9 mouse cellular contexts compared by ENCODE assay signal in genomic region chr14:115070534-115070933, GRCm38 (mm10). TPM values are rescaled to one million over a fixed set of nuclear protein-coding genes. Genes with fewer than 3 reads are reported as not detected.
A peak's percentile ranks its signal among the peaks of the same experiment; 100 is the strongest.
DNase-seq lines count a peak whose midpoint lies in the region; ATAC-seq and TF ChIP-seq lines count a peak whose summit lies in the region.
"Had no signal": no experiment of that assay in that cellular context is flagged by ENCODE, and none has a peak within 500 bp of the region (broad histone marks: within the 10 kb centered on the region; RNA-seq: fewer than 3 reads in every experiment).

No protein-coding gene starts in this region.

- TF ChIP-seq POLR2A in limb, embryonic 14.5 days (IDR thresholded peaks at IDR 0.05; ENCODE audit: borderline replicate concordance, extremely low read depth, insufficient read depth, insufficient read length), result no peak

- H3K27me3 ChIP-seq in embryonic facial prominence, embryonic 10.5 days (replicated peaks; ENCODE audit: low read depth, poor library complexity, severe bottlenecking), result no peaks in the 10 kb centered on the region
- no peaks in the 10 kb centered on the region for H3K27me3 ChIP-seq in limb, embryonic 14.5 days (ENCODE audit: control insufficient read depth, insufficient read depth, low read length)
- H3K27me3 ChIP-seq in heart, embryonic 12.5 days (replicated peaks), result no peaks in the 10 kb centered on the region

- H3K36me3 ChIP-seq in embryonic facial prominence, embryonic 10.5 days (replicated peaks), result no peaks in the 10 kb centered on the region
- H3K36me3 ChIP-seq in limb, embryonic 14.5 days (ENCODE audit: control insufficient read depth, insufficient read depth, low read length), result no peaks in the 10 kb centered on the region
- no peaks in the 10 kb centered on the region for H3K36me3 ChIP-seq in heart, embryonic 12.5 days

- no peak overlapping the region for H3K4me2 ChIP-seq in limb, embryonic 14.5 days (replicated peaks; ENCODE audit: low read depth, low read length, severe bottlenecking)
- no peak overlapping the region for H3K4me2 ChIP-seq in heart, embryonic 12.5 days

- no peak overlapping the region for H3K27ac ChIP-seq in embryonic facial prominence, embryonic 10.5 days (replicated peaks)
- no peak overlapping the region for H3K27ac ChIP-seq in limb, embryonic 14.5 days (replicated peaks; ENCODE audit: low read depth, low read length)
- no peak overlapping the region for H3K27ac ChIP-seq in heart, embryonic 12.5 days (ENCODE audit: poor library complexity, severe bottlenecking)

- 41% methylated on average over 6 of the region's 6 CpGs for WGBS in embryonic facial prominence, embryonic 10.5 days
- 35% methylated on average over 6 of the region's 6 CpGs for WGBS in limb, embryonic 14.5 days
- 40% methylated on average over 6 of the region's 6 CpGs for WGBS in heart, embryonic 12.5 days

- no peaks in the 10 kb centered on the region for H3K9me3 ChIP-seq in embryonic facial prominence, embryonic 10.5 days
- no peaks in the 10 kb centered on the region for H3K9me3 ChIP-seq in limb, embryonic 14.5 days (ENCODE audit: control insufficient read depth, low read length)
- no peaks in the 10 kb centered on the region for H3K9me3 ChIP-seq in heart, embryonic 12.5 days (replicated peaks)

- peak; percentile 10 for DNase-seq in cerebellum, adult 18-20 months
- no peak for DNase-seq in cerebellum, adult 9-11 months
- DNase-seq in 416B (ENCODE audit: low read depth), result peak; percentile 19
- peak; percentile 32 for DNase-seq in embryonic facial prominence, embryonic 10.5 days (ENCODE audit: low spot score)
- peak; percentile 12 to 49 for DNase-seq in kidney, adult 8-10 months
- peak; percentile 29 for DNase-seq in limb, embryonic 14.5 days (ENCODE audit: low spot score)
- DNase-seq in right cerebral cortex, postnatal 4 days, result peak; percentile 47

- no peak overlapping the region for H3K9ac ChIP-seq in limb, embryonic 14.5 days (ENCODE audit: low read depth, low read length, severe bottlenecking)
- H3K9ac ChIP-seq in heart, embryonic 12.5 days, result no peak overlapping the region

- no peaks in the 10 kb centered on the region; the same call in 1 of the 2 replicates for H3K4me1 ChIP-seq in embryonic facial prominence, embryonic 10.5 days
- H3K4me1 ChIP-seq in limb, embryonic 14.5 days (ENCODE audit: control insufficient read depth, insufficient read depth, low read length), result no peaks in the 10 kb centered on the region
- H3K4me1 ChIP-seq in heart, embryonic 12.5 days (replicated peaks), result no peaks in the 10 kb centered on the region

- H3K4me3 ChIP-seq in embryonic facial prominence, embryonic 10.5 days, result no peak overlapping the region
- no peak overlapping the region for H3K4me3 ChIP-seq in limb, embryonic 14.5 days (replicated peaks; ENCODE audit: low read length)
- no peak overlapping the region for H3K4me3 ChIP-seq in heart, embryonic 12.5 days
- H3K4me3 ChIP-seq: erythroblast, embryonic 14.5 days had no signal

- ATAC-seq in limb, embryonic 14.5 days (ENCODE audit: low FRiP score, low read depth), result no peak
- ATAC-seq in heart, embryonic 12.5 days (ENCODE audit: insufficient number of reproducible peaks, low FRiP score), result no peak

RNA-seq across cellular contexts. Expression of gene Gpc5, which starts 21.5 kb away (rescaled TPM):
- polyA plus RNA-seq in embryonic facial prominence, embryonic 10.5 days (2016; fragmentation: Nextera tagmentation; extraction: Ambion mirVana), result 1.5 and 1.6 TPM in 2 replicates
- polyA plus RNA-seq in limb, embryonic 14.5 days (2012; rRNA removed), result 0.78 and 1.1 TPM in 2 replicates
- 1.4 and 1.8 TPM in 2 replicates for polyA plus RNA-seq in limb, embryonic 14.5 days (2014; fragmentation: Nextera tagmentation; extraction: Ambion mirVana)
- polyA plus RNA-seq in heart, embryonic 12.5 days (2016; fragmentation: Nextera tagmentation; extraction: Ambion mirVana), result 0.53 and 0.57 TPM in 2 replicates
- polyA plus RNA-seq: erythroblast, embryonic 14.5 days had no signal
